Mouse (Mus musculus): ENCODE data around the gene Rbm48.

DNA sequence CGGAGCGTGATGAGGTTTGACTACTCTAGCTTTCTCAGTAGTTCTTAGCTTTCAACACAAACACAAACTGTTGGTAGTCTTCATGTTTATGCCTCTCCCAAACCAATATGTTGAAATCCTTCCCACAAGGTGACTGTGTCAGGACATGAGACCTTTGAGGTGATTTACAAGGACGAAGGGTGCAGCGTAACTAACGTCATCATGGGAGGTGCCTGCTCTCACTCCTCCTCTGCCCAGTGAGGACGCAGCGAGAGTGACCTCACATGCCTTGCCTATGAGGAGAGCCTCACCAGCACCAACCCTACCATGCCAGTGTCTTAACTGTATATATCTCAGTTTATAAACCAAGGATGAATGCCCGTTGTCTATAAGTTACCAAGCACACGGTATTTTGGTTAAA lies 10.7 kb upstream of the Rbm48 start:
- TF ChIP-seq CTCF (IDR thresholded peaks at IDR 0.05; ENCODE audit: borderline replicate concordance, extremely low read depth, insufficient read depth, insufficient read length) (no peak), POLR2A (IDR thresholded peaks at IDR 0.05; ENCODE audit: borderline replicate concordance, extremely low read depth, insufficient read depth, insufficient read length, poor library complexity, severe bottlenecking) (no peak)

All from brain, embryonic 14.5 days (tissue).